24 mouse cellular contexts compared by ENCODE assay signal in genomic region chr11:42051567-42051966, GRCm38 (mm10). TPM values are rescaled to one million over a fixed set of nuclear protein-coding genes. Genes with fewer than 3 reads are reported as not detected.
"Had no signal": no experiment of that assay in that cellular context is flagged by ENCODE, and none has a peak within 500 bp of the region (broad histone marks: within the 10 kb centered on the region; RNA-seq: fewer than 3 reads in every experiment).

No protein-coding gene starts in this region.

- H3K4me3 ChIP-seq: midbrain, embryonic 10.5 days; midbrain, embryonic 12.5 days; myocyte; neural tube, embryonic 13.5 days; neural tube, embryonic 15.5 days had no signal

- ATAC-seq: midbrain, embryonic 16.5 days had no signal

- H3K27ac ChIP-seq: midbrain, embryonic 10.5 days; midbrain, embryonic 12.5 days; neural tube, embryonic 13.5 days; neural tube, embryonic 15.5 days had no signal

- DNase-seq: lung, adult 18-20 months; lung, embryonic 14.5 days; lung, postnatal 10 days; lung, postnatal 4 days; midbrain, embryonic 14.5 days; retina, postnatal 1 day; right cerebral cortex, adult 18-20 months; right cerebral cortex, postnatal 25 days; right cerebral cortex, postnatal 4 days; spleen, adult 18-20 months; thymus, adult 2 months; thymus, postnatal 25 days; thymus, postnatal 4 days had no signal

RNA-seq across cellular contexts. Expression of gene Gabrg2, which starts 50.9 kb away (rescaled TPM):
- total RNA-seq: megakaryocyte, adult 5-6 weeks; megakaryocyte-erythroid progenitor cell, adult 5-6 weeks had no signal
- polyA plus RNA-seq: small intestine, adult 2 months; testis, adult 2 months; thymus, adult 2 months; urinary bladder, adult 2 months had no signal
